Mouse (Mus musculus) heart, embryonic 15.5 days (tissue): ENCODE data around the gene Ube2j1. TPM values are rescaled to one million over a fixed set of nuclear protein-coding genes. Genes with fewer than 3 reads are reported as not detected.

Experiments
- ATAC-seq: fragments of 200-750 bp; cut with Nextera tagmentation; replicated peaks from 2 replicates; pipeline ENCODE4 v1.8.0; 2017; ENCODE audit warnings: low read depth, moderate TSS enrichment; ENCODE audit not compliant: insufficient number of reproducible peaks, insufficient read depth, low FRiP score
- H3K27ac ChIP-seq: fragments of 300-500 bp; sonication (generic); 2 replicates; pipeline ENCODE4 v1.5.1; 2015; ENCODE audit warnings: mild to moderate bottlenecking, inconsistent platforms
- H3K27me3 ChIP-seq: fragments of 300-500 bp; sonication (generic); 2 replicates; pipeline ENCODE4 v1.6.1; 2015; ENCODE audit warnings: inconsistent platforms
- H3K36me3 ChIP-seq: fragments of 300-500 bp; sonication (generic); 2 replicates; pipeline ENCODE4 v1.6.1; 2015; ENCODE audit warnings: mild to moderate bottlenecking, inconsistent platforms
- H3K4me1 ChIP-seq: fragments of 300-500 bp; sonication (generic); replicated peaks from 2 replicates; pipeline ENCODE4 v1.6.1; 2015; ENCODE audit warnings: inconsistent platforms
- H3K4me2 ChIP-seq: fragments of 300-500 bp; sonication (generic); 2 replicates; pipeline ENCODE4 v1.6.1; 2015; ENCODE audit warnings: inconsistent platforms, mild to moderate bottlenecking, moderate library complexity
- H3K4me3 ChIP-seq: fragments of 300-500 bp; sonication (generic); 2 replicates; pipeline ENCODE4 v1.5.1; 2015; ENCODE audit warnings: mild to moderate bottlenecking, inconsistent platforms
- H3K9ac ChIP-seq: fragments of 300-500 bp; sonication (generic); 2 replicates; pipeline ENCODE4 v1.6.1; 2015; ENCODE audit warnings: mild to moderate bottlenecking, inconsistent platforms
- H3K9me3 ChIP-seq: fragments of 300-500 bp; sonication (generic); replicated peaks from 2 replicates; pipeline ENCODE4 v1.6.1; 2016; ENCODE audit warnings: inconsistent platforms
- WGBS: fragments of 180-500 bp; shearing (Covaris S2); methylation state at CpG from one replicate; pipeline ENCODE4 v1.1.7; 2015; ENCODE audit warnings: mixed read lengths; 5-methylcytosine and 5-hydroxymethylcytosine counted together
- polyA plus RNA-seq: library from polyadenylated mRNA; unstranded; fragments of >200 nt; fragmentation: Nextera tagmentation; extraction: Ambion mirVana; gene quantifications from 2 replicates; pipeline ENCODE4 v1.2.1, GENCODE M21; 2015

Ube2j1 gene
- polyA plus RNA-seq, 1 experiment from 2014 or later = 32.5 TPM

GRCm38 (mm10) chr4:33074406-33074805 lies 43.2 kb downstream of the Ube2j1 start:
- 82% methylated on average over 4 of the region's 4 CpGs for WGBS
- H3K27ac ChIP-seq = no peak overlapping the region
- no peaks in the 10 kb centered on the region for H3K27me3 ChIP-seq
- peaks cover 7% of the 10 kb centered on the region for H3K4me1 ChIP-seq
- no peak for ATAC-seq
- H3K4me2 ChIP-seq = no peak overlapping the region
- no peak overlapping the region for H3K4me3 ChIP-seq
- no peak overlapping the region for H3K9ac ChIP-seq
- H3K9me3 ChIP-seq = no peaks in the 10 kb centered on the region
- H3K36me3 ChIP-seq = no peaks in the 10 kb centered on the region

GRCm38 (mm10) chr4:33074851-33075250 lies 43.6 kb downstream of the Ube2j1 start:
- no peak for ATAC-seq
- H3K27ac ChIP-seq = no peak overlapping the region
- no peak overlapping the region for H3K9ac ChIP-seq
- H3K27me3 ChIP-seq = no peaks in the 10 kb centered on the region
- whole genome bisulfite sequencing = 58% methylated on average over 5 of the region's 5 CpGs
- no peaks in the 10 kb centered on the region for H3K9me3 ChIP-seq
- no peak overlapping the region for H3K4me2 ChIP-seq
- no peak overlapping the region for H3K4me3 ChIP-seq
- H3K36me3 ChIP-seq = no peaks in the 10 kb centered on the region
- H3K4me1 ChIP-seq = peaks cover 7% of the 10 kb centered on the region

GRCm38 (mm10) chr4:33075776-33076524 lies 44.7 kb downstream of the Ube2j1 start:
- Histone ChIP-seq H3K27me3 (no peaks in the 10 kb centered on the region), H3K27ac (no peak overlapping the region), H3K4me2 (no peak overlapping the region), H3K36me3 (no peaks in the 10 kb centered on the region), H3K4me3 (no peak overlapping the region), H3K9ac (no peak overlapping the region), H3K9me3 (no peaks in the 10 kb centered on the region), H3K4me1 (peaks cover 7% of the 10 kb centered on the region)
- WGBS = 75% methylated on average over 5 of the region's 5 CpGs
- no peak for ATAC-seq

GRCm38 (mm10) chr4:33077161-33077560 lies 45.9 kb downstream of the Ube2j1 start:
- H3K4me1 ChIP-seq = peaks cover 7% of the 10 kb centered on the region
- no peaks in the 10 kb centered on the region for H3K9me3 ChIP-seq
- no peak overlapping the region for H3K27ac ChIP-seq
- 74% methylated on average over 11 of the region's 11 CpGs for WGBS
- ATAC-seq = no peak
- H3K4me3 ChIP-seq = no peak overlapping the region
- no peaks in the 10 kb centered on the region for H3K27me3 ChIP-seq
- no peaks in the 10 kb centered on the region for H3K36me3 ChIP-seq
- H3K9ac ChIP-seq = no peak overlapping the region
- no peak overlapping the region for H3K4me2 ChIP-seq

DNA sequence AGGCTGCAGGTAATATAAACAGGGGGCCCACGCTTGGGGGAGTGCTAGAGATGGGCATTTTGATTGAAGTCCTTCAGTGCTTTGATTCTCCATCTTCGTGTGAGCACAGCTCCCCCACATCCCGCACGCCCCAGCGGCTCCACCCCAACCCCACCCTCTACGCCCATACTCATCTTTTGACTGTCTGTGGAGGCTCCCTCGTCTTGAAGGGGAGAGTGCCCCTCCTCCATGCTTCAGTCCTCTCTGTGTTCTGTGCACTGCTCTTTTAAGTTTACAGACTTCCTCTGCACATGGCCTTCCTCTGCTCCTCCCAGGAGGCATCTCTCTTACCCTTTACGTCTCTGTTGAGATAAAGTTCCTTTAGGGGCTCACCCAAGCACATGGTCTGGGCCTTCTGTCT lies 46.5 kb downstream of the Ube2j1 start:
- no peaks in the 10 kb centered on the region for H3K27me3 ChIP-seq
- H3K9me3 ChIP-seq = no peaks in the 10 kb centered on the region
- peaks cover 3% of the 10 kb centered on the region for H3K4me1 ChIP-seq
- no peak overlapping the region for H3K9ac ChIP-seq
- H3K27ac ChIP-seq = no peak overlapping the region
- no peak overlapping the region for H3K4me2 ChIP-seq
- 55% methylated on average over 8 of the region's 8 CpGs for WGBS
- no peak overlapping the region for H3K4me3 ChIP-seq
- ATAC-seq = no peak
- H3K36me3 ChIP-seq = no peaks in the 10 kb centered on the region

GRCm38 (mm10) chr4:33078492-33078891 lies 47.3 kb downstream of the Ube2j1 start:
- H3K4me3 ChIP-seq = no peak overlapping the region
- no peak for ATAC-seq
- no peaks in the 10 kb centered on the region for H3K9me3 ChIP-seq
- no peaks in the 10 kb centered on the region for H3K4me1 ChIP-seq
- no peak overlapping the region for H3K4me2 ChIP-seq
- no peaks in the 10 kb centered on the region for H3K27me3 ChIP-seq
- WGBS = 85% methylated on average over 3 of the region's 3 CpGs
- H3K9ac ChIP-seq = no peak overlapping the region
- H3K27ac ChIP-seq = no peak overlapping the region
- H3K36me3 ChIP-seq = no peaks in the 10 kb centered on the region

DNA sequence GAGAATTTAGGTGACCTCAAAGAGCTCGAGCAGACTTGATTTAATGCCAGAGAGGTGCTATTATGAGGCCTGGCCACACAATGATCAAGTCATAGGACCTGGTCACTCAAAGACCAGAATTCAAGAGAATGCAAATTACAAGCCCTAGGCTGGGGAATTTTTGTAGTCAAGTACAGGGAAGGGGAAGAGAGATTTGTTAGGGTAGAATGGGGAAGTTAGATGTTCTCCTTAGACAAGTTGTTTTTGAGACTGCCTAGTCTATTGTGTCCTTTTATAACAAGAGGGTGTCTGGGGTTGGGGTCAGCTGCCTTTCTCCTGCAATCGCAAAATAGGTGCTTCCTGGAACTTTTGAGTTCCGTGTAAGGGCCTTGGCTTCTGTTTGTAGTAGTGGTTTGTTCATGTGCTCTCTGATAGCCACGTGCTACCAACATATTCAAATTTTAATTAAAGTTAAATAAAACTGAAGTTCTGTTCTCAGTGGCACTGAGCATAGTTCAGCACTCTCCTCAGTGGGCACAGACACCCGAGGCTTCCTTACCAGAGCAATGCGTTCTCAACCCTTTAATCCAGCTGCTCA lies 68.0 kb downstream of the Ube2j1 start:
- H3K27me3 ChIP-seq = no peaks in the 10 kb centered on the region
- H3K27ac ChIP-seq = no peak overlapping the region
- no peaks in the 10 kb centered on the region for H3K4me1 ChIP-seq
- 72% methylated on average over 6 of the region's 6 CpGs for WGBS
- no peak overlapping the region for H3K4me3 ChIP-seq
- no peak for ATAC-seq
- H3K9me3 ChIP-seq = no peaks in the 10 kb centered on the region
- no peak overlapping the region for H3K4me2 ChIP-seq
- H3K9ac ChIP-seq = no peak overlapping the region
- no peaks in the 10 kb centered on the region for H3K36me3 ChIP-seq

Other genes starting within 250 kb of the Ube2j1 start
- 101 and 125 TPM in 2 replicates for gene Lyrm2, start 231.2 kb upstream of the Ube2j1 start, polyA plus RNA-seq
- 4.1 and 6.3 TPM in 2 replicates for gene Ankrd6, start 80.6 kb upstream of the Ube2j1 start, polyA plus RNA-seq
- 42.1 and 52.3 TPM in 2 replicates for gene Rragd, start 48.4 kb upstream of the Ube2j1 start, polyA plus RNA-seq
- gene Gabrr2, start 31.6 kb downstream of the Ube2j1 start, polyA plus RNA-seq = 0.11 and 0.28 TPM in 2 replicates
- 0.05 TPM in 1 of 2 replicates, not detected in the other for gene Gabrr1, start 101.1 kb downstream of the Ube2j1 start, polyA plus RNA-seq
- gene Pm20d2, start 158.3 kb downstream of the Ube2j1 start, polyA plus RNA-seq = 2.1 and 2.3 TPM in 2 replicates
- 2.1 and 2.3 TPM in 2 replicates for gene Srsf12, start 177.6 kb downstream of the Ube2j1 start, polyA plus RNA-seq